Mouse (Mus musculus) neural tube, embryonic 12.5 days (tissue): ENCODE results near the gene Msx2. TPM values are rescaled to one million over a fixed set of nuclear protein-coding genes. Genes with fewer than 3 reads are reported as not detected.

Experiments used
- ATAC-seq: fragments of 200-750 bp; cut with Nextera tagmentation; 2 replicates; pipeline ENCODE4 v1.8.0; 2017; ENCODE audit warnings: low read depth, mild to moderate bottlenecking, moderate TSS enrichment, moderate library complexity; ENCODE audit not compliant: low FRiP score
- H3K27ac ChIP-seq: fragments of 300-500 bp; sonication (generic); 2 replicates; pipeline ENCODE4 v1.5.1; 2016
- H3K27me3 ChIP-seq: fragments of 300-500 bp; sonication (generic); replicated peaks from 2 replicates; pipeline ENCODE4 v1.6.1; 2016; ENCODE audit warnings: mild to moderate bottlenecking
- H3K36me3 ChIP-seq: fragments of 300-500 bp; sonication (generic); 2 replicates; pipeline ENCODE4 v1.6.1; 2016; ENCODE audit warnings: mild to moderate bottlenecking
- H3K4me1 ChIP-seq: fragments of 300-500 bp; sonication (generic); 2 replicates; pipeline ENCODE4 v1.6.1; 2016
- H3K4me2 ChIP-seq: fragments of 300-500 bp; sonication (generic); replicated peaks from 2 replicates; pipeline ENCODE4 v1.6.1; 2016; ENCODE audit warnings: mild to moderate bottlenecking
- H3K4me3 ChIP-seq: fragments of 300-500 bp; sonication (generic); 2 replicates; pipeline ENCODE4 v1.5.1; 2016
- H3K9ac ChIP-seq: fragments of 300-500 bp; sonication (generic); 2 replicates; pipeline ENCODE4 v1.6.1; 2016; ENCODE audit warnings: mild to moderate bottlenecking
- H3K9me3 ChIP-seq: fragments of 300-500 bp; sonication (generic); 2 replicates; pipeline ENCODE4 v1.6.1; 2016; ENCODE audit warnings: mild to moderate bottlenecking
- WGBS: fragments of 180-500 bp; shearing (Covaris S2); methylation state at CpG from one replicate; pipeline ENCODE4 v1.1.7; 2016; 5-methylcytosine and 5-hydroxymethylcytosine counted together
- polyA plus RNA-seq: library from polyadenylated mRNA; unstranded; fragments of >200 nt; fragmentation: Nextera tagmentation; extraction: Ambion mirVana; gene quantifications from 2 replicates; pipeline ENCODE4 v1.2.1, GENCODE M21; 2016

The Msx2 gene
- polyA plus RNA-seq, 1 experiment from 2014 or later: 11.3 TPM

DNA sequence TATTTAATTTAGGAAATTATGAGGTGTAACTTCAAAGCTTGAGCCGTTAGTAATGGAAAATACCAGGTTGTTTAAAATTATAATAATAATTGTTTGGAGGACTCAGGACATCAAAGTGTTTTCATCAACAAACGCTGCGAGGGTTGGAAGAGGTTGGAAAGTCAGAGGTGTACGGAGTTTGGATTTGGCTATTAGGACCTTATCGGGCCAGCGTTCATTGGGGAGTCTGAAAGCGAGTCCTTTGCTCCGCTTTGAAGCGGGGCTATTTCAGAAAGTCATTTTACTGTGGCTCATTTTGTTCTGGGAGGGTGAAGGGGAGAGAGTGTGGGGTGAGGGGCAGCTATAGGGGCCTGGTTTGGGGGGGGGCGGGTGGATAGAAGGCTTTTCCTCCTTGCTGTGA lies 8.9 kb downstream of the Msx2 start:
- no peaks in the 10 kb centered on the region for H3K9me3 ChIP-seq
- no peak; the same call in 1 of the 2 replicates for ATAC-seq
- 3% methylated on average over 10 of the region's 10 CpGs for WGBS
- no peak overlapping the region for H3K4me3 ChIP-seq
- H3K4me2 ChIP-seq: peak overlapping the region; percentile 77
- H3K27ac ChIP-seq: no peak overlapping the region
- peaks cover 57% of the 10 kb centered on the region for H3K27me3 ChIP-seq
- peaks cover 55% of the 10 kb centered on the region for H3K4me1 ChIP-seq
- H3K36me3 ChIP-seq: no peaks in the 10 kb centered on the region
- no peak overlapping the region for H3K9ac ChIP-seq

GRCm38 (mm10) chr13:53463037-53463436 lies 9.8 kb downstream of the Msx2 start:
- peaks cover 51% of the 10 kb centered on the region for H3K4me1 ChIP-seq

GRCm38 (mm10) chr13:53462649-53462970 lies 10.3 kb downstream of the Msx2 start:
- no peak for ATAC-seq
- H3K4me3 ChIP-seq: peak overlapping the region; percentile 37
- no peaks in the 10 kb centered on the region for H3K36me3 ChIP-seq
- peaks cover 49% of the 10 kb centered on the region for H3K4me1 ChIP-seq
- no peaks in the 10 kb centered on the region for H3K9me3 ChIP-seq
- H3K27ac ChIP-seq: no peak overlapping the region
- 1% methylated on average over 15 of the region's 15 CpGs for WGBS
- peak overlapping the region; percentile 47 for H3K9ac ChIP-seq
- peak overlapping the region; percentile 77 for H3K4me2 ChIP-seq
- H3K27me3 ChIP-seq: peaks cover 52% of the 10 kb centered on the region

More at GRCm38 (mm10) chr13:53463037-53463436, 9.8 kb downstream of the Msx2 start:
- Histone ChIP-seq H3K9me3 (no peaks in the 10 kb centered on the region), H3K4me3 (peak overlapping the region; percentile 37; the same call in 1 of the 2 replicates), H3K36me3 (no peaks in the 10 kb centered on the region), H3K9ac (no peak overlapping the region), H3K27ac (no peak overlapping the region), H3K4me2 (peak overlapping the region; percentile 77), H3K27me3 (peaks cover 54% of the 10 kb centered on the region)
- WGBS: under 1% methylated on average over 7 of the region's 7 CpGs
- peak; percentile 55 for ATAC-seq

DNA sequence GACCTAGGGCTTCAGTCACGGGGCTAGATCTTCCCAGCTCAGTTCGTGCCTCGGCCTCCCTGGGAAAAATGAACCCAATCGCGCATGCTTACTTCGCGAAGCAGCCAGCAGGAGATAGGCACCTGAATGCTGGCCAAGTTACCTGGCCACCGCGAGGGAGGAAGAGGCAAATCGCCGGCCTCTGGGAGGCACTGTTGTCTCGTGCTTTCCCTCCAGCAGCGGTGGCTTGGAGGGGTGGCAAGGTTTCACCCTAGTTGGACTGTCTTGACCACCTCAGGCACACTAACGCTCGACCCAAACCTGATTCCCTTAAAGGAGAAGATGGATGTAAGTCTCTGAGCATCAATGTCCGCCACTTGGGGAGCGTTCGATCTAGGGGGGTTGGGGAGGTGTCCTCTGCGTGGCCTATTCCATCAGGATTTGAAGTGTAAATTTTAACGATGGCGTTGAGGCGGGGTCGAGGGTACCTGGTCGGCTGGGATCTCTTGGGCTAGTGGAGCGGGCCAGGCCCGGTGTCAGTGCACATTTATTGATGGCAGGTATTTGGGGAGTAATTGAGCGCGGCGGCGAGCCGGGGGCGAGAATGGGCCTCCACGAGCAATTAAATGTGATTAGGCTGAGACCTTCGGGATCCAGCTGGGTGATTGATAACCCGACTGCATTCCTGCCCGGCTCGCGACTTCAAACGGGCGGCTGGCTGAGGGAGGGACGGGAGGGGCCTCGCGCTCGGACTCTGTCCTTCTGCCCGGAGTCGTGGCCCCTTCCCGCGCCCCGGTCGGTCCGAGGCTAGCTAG lies 10.8 kb downstream of the Msx2 start:
- Histone ChIP-seq H3K27me3 (peaks cover 52% of the 10 kb centered on the region), H3K9ac (peak overlapping the region; percentile 47), H3K27ac (no peak overlapping the region), H3K36me3 (no peaks in the 10 kb centered on the region), H3K4me2 (peak overlapping the region; percentile 77), H3K4me1 (peaks cover 49% of the 10 kb centered on the region), H3K9me3 (no peaks in the 10 kb centered on the region), H3K4me3 (peak overlapping the region; percentile 37)
- WGBS: under 1% methylated on average over 51 of the region's 51 CpGs
- peak; percentile 60 for ATAC-seq

DNA sequence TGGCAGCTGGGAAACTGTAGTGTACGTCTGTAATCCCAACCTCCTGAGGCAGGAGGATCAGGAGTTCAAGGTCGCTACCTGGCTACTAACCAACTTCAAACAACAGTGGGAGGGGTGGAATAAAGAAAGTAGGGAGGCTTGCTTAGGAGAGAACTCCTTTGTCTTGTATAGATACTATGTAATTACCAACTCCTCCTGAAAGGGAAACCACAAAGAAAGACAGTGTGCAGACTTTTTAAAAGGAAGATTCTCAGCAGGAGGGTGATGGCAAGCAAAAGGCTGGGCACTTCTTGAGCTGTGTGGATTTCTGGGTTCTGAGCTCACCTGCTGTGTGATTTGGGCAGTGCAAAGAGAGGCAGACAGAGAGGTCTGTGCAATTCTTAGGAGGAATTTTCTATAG lies 11.5 kb downstream of the Msx2 start:
- no peak for ATAC-seq
- WGBS: 14% methylated on average over 2 of the region's 2 CpGs
- peak overlapping the region; percentile 77; the same call in 1 of the 2 replicates for H3K4me2 ChIP-seq
- no peaks in the 10 kb centered on the region for H3K9me3 ChIP-seq
- no peak overlapping the region for H3K4me3 ChIP-seq
- H3K36me3 ChIP-seq: no peaks in the 10 kb centered on the region
- H3K27me3 ChIP-seq: peaks cover 49% of the 10 kb centered on the region
- H3K4me1 ChIP-seq: peaks cover 45% of the 10 kb centered on the region
- no peak overlapping the region for H3K27ac ChIP-seq
- no peak overlapping the region for H3K9ac ChIP-seq

DNA sequence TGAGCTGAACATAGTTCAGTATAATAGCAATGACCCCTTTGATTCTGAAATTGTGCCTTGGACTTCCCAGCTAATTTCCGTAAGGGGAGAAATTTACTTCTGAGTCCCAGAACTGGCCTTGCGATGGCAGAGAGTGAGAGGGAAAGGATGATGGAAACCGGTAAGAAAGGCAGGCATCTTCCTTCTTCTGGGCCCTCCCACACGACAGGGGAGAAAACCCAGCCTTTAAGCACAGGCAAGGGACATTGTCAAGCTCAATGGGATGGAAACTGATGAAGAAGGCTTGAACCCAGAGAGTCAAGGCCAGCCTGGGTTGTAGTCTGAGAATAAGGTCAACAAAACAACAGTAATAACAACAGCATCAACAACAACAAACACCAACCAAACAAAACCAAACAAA lies 14.1 kb downstream of the Msx2 start:
- Histone ChIP-seq H3K36me3 (no peaks in the 10 kb centered on the region), H3K9me3 (no peaks in the 10 kb centered on the region), H3K4me3 (no peak overlapping the region), H3K4me1 (peaks cover 27% of the 10 kb centered on the region), H3K4me2 (no peak overlapping the region), H3K27me3 (peaks cover 32% of the 10 kb centered on the region), H3K27ac (no peak overlapping the region), H3K9ac (no peak overlapping the region)
- ATAC-seq: no peak
- 57% methylated on average over 4 of the region's 4 CpGs for WGBS

DNA sequence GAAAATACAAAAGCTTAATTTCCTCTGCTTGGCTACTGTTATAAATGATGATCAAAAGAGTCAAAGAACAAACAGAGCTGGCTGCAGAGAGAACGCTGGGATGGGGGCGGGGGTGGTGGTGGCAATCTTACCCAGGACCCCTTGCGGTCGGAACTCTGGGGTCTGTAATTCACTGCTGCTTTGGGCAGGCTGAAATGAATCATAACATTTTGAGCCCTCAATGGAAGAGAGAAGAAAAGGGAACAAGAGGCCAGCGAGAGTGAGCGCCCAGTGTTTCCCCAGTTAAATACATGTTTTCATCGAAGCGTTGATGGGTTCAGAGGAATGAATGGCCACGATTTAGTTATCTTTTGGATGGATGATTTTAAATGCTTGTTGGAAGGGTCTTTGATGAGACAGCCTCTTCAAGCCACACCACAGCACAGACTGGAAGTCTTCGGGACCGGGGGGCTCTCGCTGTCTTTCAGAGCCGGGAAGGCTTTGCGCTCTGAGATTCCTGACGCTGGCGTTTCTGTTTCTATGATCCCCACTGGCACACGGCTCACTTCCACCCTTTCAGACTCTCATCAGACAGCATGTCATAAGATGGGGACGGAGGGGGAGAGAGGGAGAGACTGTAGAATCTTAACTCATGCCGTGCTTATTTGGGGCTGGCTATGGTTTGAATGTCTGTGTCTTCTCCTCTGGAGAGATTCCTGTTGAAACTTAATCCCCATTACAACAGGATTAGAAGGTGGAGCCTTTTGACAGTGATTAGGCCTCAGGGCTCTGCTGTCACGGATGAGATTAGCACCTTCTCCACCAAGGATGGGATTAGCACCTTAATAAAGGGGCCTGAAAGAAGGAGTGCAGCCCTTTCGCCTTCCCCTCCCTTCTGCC lies 17.8 kb downstream of the Msx2 start:
- 7% methylated on average over 21 of the region's 21 CpGs for WGBS
- Histone ChIP-seq H3K9me3 (no peaks in the 10 kb centered on the region), H3K4me1 (peaks cover 6% of the 10 kb centered on the region; the same call in 1 of the 2 replicates), H3K4me3 (peak overlapping the region; percentile 8), H3K9ac (peak overlapping the region; percentile 41), H3K36me3 (no peaks in the 10 kb centered on the region), H3K27me3 (0 out of 2 replicates have a peak, but pooled peaks cover 4% of the 10 kb centered on the region), H3K27ac (no peak overlapping the region), H3K4me2 (peak overlapping the region; percentile 53)
- peak; percentile 58; the same call in 1 of the 2 replicates for ATAC-seq

GRCm38 (mm10) chr13:53453927-53454326 lies 18.9 kb downstream of the Msx2 start:
- Histone ChIP-seq H3K4me1 (peaks cover 6% of the 10 kb centered on the region; the same call in 1 of the 2 replicates), H3K9me3 (no peaks in the 10 kb centered on the region), H3K4me2 (no peak overlapping the region)

GRCm38 (mm10) chr13:53447609-53448008 lies 25.3 kb downstream of the Msx2 start:
- no peaks in the 10 kb centered on the region for H3K36me3 ChIP-seq
- H3K27me3 ChIP-seq: no peaks in the 10 kb centered on the region
- no peak overlapping the region for H3K4me2 ChIP-seq
- no peak overlapping the region for H3K27ac ChIP-seq
- H3K9me3 ChIP-seq: no peaks in the 10 kb centered on the region
- ATAC-seq: no peak
- H3K4me3 ChIP-seq: no peak overlapping the region
- H3K4me1 ChIP-seq: peaks cover 1% of the 10 kb centered on the region
- no peak overlapping the region for H3K9ac ChIP-seq
- 21% methylated on average over 6 of the region's 6 CpGs for WGBS

More at GRCm38 (mm10) chr13:53453927-53454326, 18.9 kb downstream of the Msx2 start:
- Histone ChIP-seq H3K9ac (no peak overlapping the region), H3K27me3 (0 out of 2 replicates have a peak, but pooled peaks cover 4% of the 10 kb centered on the region), H3K36me3 (no peaks in the 10 kb centered on the region), H3K4me3 (no peak overlapping the region), H3K27ac (no peak overlapping the region)
- ATAC-seq: no peak
- WGBS: 84% methylated on average over 3 of the region's 3 CpGs

- no peak for ATAC-seq
- no peak overlapping the region for H3K4me2 ChIP-seq
Measured at GRCm38 (mm10) chr13:53443602-53444001, 29.3 kb downstream of the Msx2 start.

GRCm38 (mm10) chr13:53442168-53442980 lies 30.5 kb downstream of the Msx2 start:
- 35% methylated on average over 25 of the region's 25 CpGs for WGBS
- peaks cover 4% of the 10 kb centered on the region for H3K4me1 ChIP-seq
- no peak for ATAC-seq

More at GRCm38 (mm10) chr13:53443602-53444001, 29.3 kb downstream of the Msx2 start:
- no peaks in the 10 kb centered on the region for H3K27me3 ChIP-seq
- H3K27ac ChIP-seq: no peak overlapping the region
- peaks cover 4% of the 10 kb centered on the region for H3K4me1 ChIP-seq
- no peaks in the 10 kb centered on the region for H3K36me3 ChIP-seq
- H3K9ac ChIP-seq: no peak overlapping the region
- 37% methylated on average over 3 of the region's 3 CpGs for WGBS
- no peak overlapping the region for H3K4me3 ChIP-seq
- no peaks in the 10 kb centered on the region for H3K9me3 ChIP-seq

More at GRCm38 (mm10) chr13:53442168-53442980, 30.5 kb downstream of the Msx2 start:
- Histone ChIP-seq H3K36me3 (no peaks in the 10 kb centered on the region), H3K9ac (0 out of 2 replicates have a peak overlapping the region, but pooled peaks have one; percentile 26), H3K9me3 (no peaks in the 10 kb centered on the region), H3K4me2 (peak overlapping the region; percentile 55), H3K27me3 (no peaks in the 10 kb centered on the region), H3K4me3 (no peak overlapping the region), H3K27ac (no peak overlapping the region)
